Mouse (Mus musculus) B cell, adult 67 days (primary cell): ENCODE data around the gene Ntsr2. TPM values are rescaled to one million over a fixed set of nuclear protein-coding genes. Genes with fewer than 3 reads are reported as not detected.

Experiments
- total RNA-seq, 2 experiments: library from RNA; stranded (reverse); gene quantifications; 4 replicates each; pipeline ENCODE4 v1.2.4; 2023

Ntsr2 gene
- not detected for total RNA-seq

DNA sequence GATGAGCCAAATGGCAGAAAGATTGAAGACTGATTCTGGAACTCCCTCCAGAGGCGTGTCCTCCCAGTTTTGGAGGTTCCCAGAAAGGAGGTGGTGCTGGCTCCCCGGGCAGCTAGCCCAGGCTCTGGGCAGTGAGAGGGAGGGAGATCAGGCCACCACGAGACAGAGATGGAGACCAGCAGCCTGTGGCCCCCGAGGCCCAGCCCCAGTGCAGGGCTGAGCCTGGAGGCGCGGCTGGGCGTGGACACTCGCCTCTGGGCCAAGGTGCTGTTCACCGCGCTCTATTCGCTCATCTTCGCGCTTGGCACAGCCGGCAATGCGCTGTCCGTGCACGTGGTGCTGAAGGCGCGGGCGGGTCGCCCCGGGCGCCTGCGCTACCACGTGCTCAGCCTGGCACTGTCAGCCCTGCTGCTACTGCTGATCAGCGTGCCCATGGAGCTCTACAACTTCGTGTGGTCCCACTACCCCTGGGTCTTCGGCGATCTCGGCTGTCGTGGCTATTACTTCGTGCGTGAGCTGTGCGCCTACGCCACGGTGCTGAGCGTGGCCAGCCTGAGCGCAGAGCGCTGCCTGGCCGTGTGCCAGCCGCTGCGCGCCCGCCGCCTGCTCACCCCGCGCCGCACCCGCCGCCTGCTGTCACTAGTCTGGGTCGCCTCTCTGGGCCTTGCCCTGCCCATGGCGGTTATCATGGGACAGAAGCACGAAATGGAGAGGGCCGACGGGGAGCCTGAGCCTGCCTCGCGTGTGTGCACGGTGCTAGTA is at the start of gene Ntsr2:
TSS of gene Ntsr2 (plus strand) at position 51 of the 762 bp plus-strand sequence.

GRCm38 (mm10) chr12:16610936-16611335 is 42.2 kb upstream of the Ntsr2 start, which contains the start of gene Lpin1:
Gene Lpin1 (minus strand): TSS chr12:16610966.

Other genes starting within 250 kb of the Ntsr2 start
- gene Lpin1, start 42.4 kb upstream of the Ntsr2 start, total RNA-seq, result 10 to 100 TPM; 15.5 to 16.0 TPM
- gene Greb1, start 147.5 kb downstream of the Ntsr2 start, total RNA-seq, result not detected
- 10 to 100 TPM in 1 of 2 experiments, 1 to 10 TPM in 1; 8.7 to 10.1 TPM for gene E2f6, start 157.6 kb downstream of the Ntsr2 start, total RNA-seq
- gene Rock2, start 241.5 kb downstream of the Ntsr2 start, total RNA-seq, result 10 to 100 TPM; 80.3 to 89.8 TPM